Mouse (Mus musculus) lung, postnatal 0 days (tissue): ENCODE measurements around the gene Kirrel2. TPM values are rescaled to one million over a fixed set of nuclear protein-coding genes. Genes with fewer than 3 reads are reported as not detected.
A peak's percentile ranks its signal among the peaks of the same experiment; 100 is the strongest.
"Not testable (repeated sequence)": the region's sequence is repeated elsewhere in the genome, so short reads cannot be mapped to it uniquely, and the experiment has no call there.

Experiments used
- ATAC-seq: fragments of 200-750 bp; cut with Nextera tagmentation; 2 replicates; pipeline ENCODE4 v1.8.0; 2017; ENCODE audit warnings: moderate library complexity
- DNase-seq: peaks from one replicate; pipeline ENCODE4 v3.0.0-alpha.2; 2016; ENCODE audit warnings: low spot score
- H3K27ac ChIP-seq: fragments of 300-500 bp; sonication (generic); 2 replicates; pipeline ENCODE4 v1.5.1; 2014; ENCODE audit warnings: antibody characterized with exemption, mild to moderate bottlenecking, low read length, mixed read lengths
- H3K27me3 ChIP-seq: fragments of 300-500 bp; sonication (generic); replicated peaks from 2 replicates; pipeline ENCODE4 v1.6.1; 2014; ENCODE audit warnings: low read length, mixed read lengths; ENCODE audit not compliant: insufficient read depth
- H3K36me3 ChIP-seq: fragments of 300-500 bp; sonication (generic); 2 replicates; pipeline ENCODE4 v1.6.1; 2014; ENCODE audit warnings: low read length, mixed read lengths; ENCODE audit not compliant: insufficient read depth
- H3K4me1 ChIP-seq: fragments of 300-500 bp; sonication (generic); 2 replicates; pipeline ENCODE4 v1.6.1; 2014; ENCODE audit warnings: antibody characterized with exemption, low read depth, low read length, mixed read lengths; ENCODE audit not compliant: insufficient read depth
- H3K4me2 ChIP-seq: fragments of 300-500 bp; sonication (generic); replicated peaks from 2 replicates; pipeline ENCODE4 v1.6.1; 2014; ENCODE audit warnings: low read depth, mild to moderate bottlenecking, low read length, moderate library complexity, mixed read lengths
- H3K4me3 ChIP-seq: fragments of 300-500 bp; sonication (generic); 2 replicates; pipeline ENCODE4 v1.5.1; 2014; ENCODE audit warnings: low read depth, low read length
- H3K9ac ChIP-seq: fragments of 300-500 bp; sonication (generic); replicated peaks from 2 replicates; pipeline ENCODE4 v1.6.1; 2014; ENCODE audit warnings: low read depth, mild to moderate bottlenecking
- H3K9me3 ChIP-seq: fragments of 300-500 bp; sonication (generic); 2 replicates; pipeline ENCODE4 v1.6.1; 2016; ENCODE audit warnings: low read length, mixed read lengths
- CTCF ChIP-seq: IDR thresholded peaks from 2 replicates; pipeline ENCODE4 v1.5.1; 2016; ENCODE audit warnings: antibody characterized with exemption, mild to moderate bottlenecking
- EP300 ChIP-seq: IDR thresholded peaks from 2 replicates; pipeline ENCODE4 v1.6.1; 2016; ENCODE audit warnings: antibody characterized with exemption, mild to moderate bottlenecking, control low read depth
- WGBS: fragments of 180-500 bp; shearing (Covaris S2); extraction: QIAGEN DNeasy Blood & Tissue Kit; methylation state at CpG from one replicate; pipeline ENCODE4 v1.1.7; 2014; 5-methylcytosine and 5-hydroxymethylcytosine counted together
- polyA plus RNA-seq: library from polyadenylated mRNA; unstranded; fragments of >200 nt; fragmentation: Nextera tagmentation; extraction: Ambion mirVana; gene quantifications from 2 replicates; pipeline ENCODE4 v1.2.1, GENCODE M21; 2015

The Kirrel2 gene
- polyA plus RNA-seq, 1 experiment from 2014 or later = not detected

DNA sequence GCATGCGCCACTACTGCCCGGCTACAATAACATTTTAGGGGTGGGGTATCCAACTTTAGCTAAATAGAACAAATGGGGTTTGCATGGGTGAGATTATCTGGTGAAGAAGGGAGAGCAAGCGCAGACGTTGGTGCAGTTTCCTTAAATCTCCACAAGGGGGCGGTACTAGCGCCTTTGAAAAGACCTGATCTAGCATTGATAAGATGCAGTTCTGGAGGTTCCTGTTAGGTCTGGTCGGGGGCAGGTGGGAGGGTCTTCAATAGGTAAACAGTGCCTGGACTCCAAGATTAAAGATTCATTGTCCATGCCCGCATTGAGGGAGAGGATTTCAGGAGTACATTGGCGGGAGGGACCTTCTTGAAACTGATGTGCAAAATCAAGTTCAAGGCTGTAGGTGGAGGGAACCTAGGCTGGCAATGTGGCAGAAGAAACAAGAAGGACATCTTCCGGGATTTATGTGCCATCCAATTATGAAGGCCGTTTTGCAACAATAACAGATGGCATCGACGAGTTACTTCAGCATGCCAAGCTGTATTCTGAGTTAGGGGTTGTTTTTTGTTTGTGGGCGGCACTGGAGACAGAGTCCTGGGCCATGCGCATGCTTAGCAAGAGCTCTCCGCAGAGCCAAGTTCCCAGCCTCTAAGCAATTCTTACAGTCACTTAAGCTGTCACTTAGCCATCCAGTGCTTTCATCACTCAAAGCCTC is 32.9 kb upstream of the Kirrel2 start:
- no peak overlapping the region for H3K9ac ChIP-seq
- H3K27ac ChIP-seq = no peak overlapping the region
- H3K36me3 ChIP-seq = no peaks in the 10 kb centered on the region
- ATAC-seq (no peak), DNase-seq (peak; percentile 15)
- H3K4me3 ChIP-seq = no peak overlapping the region
- no peaks in the 10 kb centered on the region for H3K27me3 ChIP-seq
- no peaks in the 10 kb centered on the region for H3K9me3 ChIP-seq
- H3K4me2 ChIP-seq = no peak overlapping the region
- no peaks in the 10 kb centered on the region for H3K4me1 ChIP-seq
- TF ChIP-seq CTCF (peak; percentile 69), EP300 (no peak)
- WGBS = 27% methylated on average over 16 of the region's 16 CpGs

DNA sequence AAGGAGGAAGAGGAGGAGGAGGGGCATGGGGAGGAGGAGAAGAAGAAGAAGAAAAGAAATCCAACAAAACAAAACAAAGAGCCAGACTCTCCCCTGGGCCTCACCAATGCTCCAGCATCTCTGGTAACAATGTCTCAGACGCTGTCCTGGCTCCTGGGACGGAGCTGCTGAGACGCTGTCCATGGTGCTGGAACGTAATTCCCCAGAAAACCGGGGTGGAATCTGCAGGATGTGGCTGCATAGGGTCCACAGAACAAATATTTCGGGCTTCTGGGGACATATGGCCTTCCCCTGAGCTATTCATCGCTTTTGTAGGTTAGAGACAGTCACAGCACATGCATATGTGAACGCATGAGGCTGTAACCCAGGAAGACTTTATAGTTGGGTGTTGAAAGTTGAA is 26.8 kb upstream of the Kirrel2 start:
- no peak overlapping the region for H3K4me3 ChIP-seq
- H3K36me3 ChIP-seq = no peaks in the 10 kb centered on the region
- no peaks in the 10 kb centered on the region for H3K27me3 ChIP-seq
- no peak for ATAC-seq
- 16% methylated on average over 8 of the region's 8 CpGs for WGBS
- H3K9me3 ChIP-seq = no peaks in the 10 kb centered on the region
- TF ChIP-seq CTCF = no peak
- H3K4me2 ChIP-seq = no peak overlapping the region
- no peak overlapping the region for H3K27ac ChIP-seq
- no peak overlapping the region for H3K9ac ChIP-seq
- DNase-seq = peak; percentile 51
- no peaks in the 10 kb centered on the region for H3K4me1 ChIP-seq

GRCm38 (mm10) chr7:30477415-30478381 is 20.2 kb upstream of the Kirrel2 start:
- Histone ChIP-seq H3K27ac (no peak overlapping the region), H3K4me1 (no peaks in the 10 kb centered on the region), H3K4me3 (peak overlapping the region; percentile 5; the same call in 1 of the 2 replicates), H3K9me3 (no peaks in the 10 kb centered on the region), H3K4me2 (peak overlapping the region; percentile 37), H3K9ac (no peak overlapping the region), H3K36me3 (no peaks in the 10 kb centered on the region), H3K27me3 (no peaks in the 10 kb centered on the region)
- ATAC-seq (no peak), DNase-seq (no peak)
- 9% methylated on average over 29 of the region's 32 CpGs for WGBS
- no peak for TF ChIP-seq EP300
- no peak for TF ChIP-seq CTCF

- not testable (repeated sequence) for H3K27ac ChIP-seq, DNase-seq
Measured at GRCm38 (mm10) chr7:30476136-30476535, 18.6 kb upstream of the Kirrel2 start.

GRCm38 (mm10) chr7:30474999-30475398 is 17.5 kb upstream of the Kirrel2 start:
- no peaks in the 10 kb centered on the region for H3K36me3 ChIP-seq
- H3K27ac ChIP-seq = no peak overlapping the region
- H3K27me3 ChIP-seq = no peaks in the 10 kb centered on the region
- no peak overlapping the region for H3K9ac ChIP-seq
- H3K4me3 ChIP-seq = no peak overlapping the region
- no peaks in the 10 kb centered on the region for H3K9me3 ChIP-seq
- WGBS = 56% methylated on average over 4 of the region's 4 CpGs
- no peaks in the 10 kb centered on the region for H3K4me1 ChIP-seq
- no peak for DNase-seq
- ATAC-seq = no peak
- H3K4me2 ChIP-seq = no peak overlapping the region
- TF ChIP-seq CTCF = no peak
- no peak for TF ChIP-seq EP300

More at GRCm38 (mm10) chr7:30476136-30476535, 18.6 kb upstream of the Kirrel2 start:
- H3K4me1 ChIP-seq, H3K4me3 ChIP-seq, H3K9me3 ChIP-seq, ATAC-seq, H3K36me3 ChIP-seq, H3K4me2 ChIP-seq, H3K9ac ChIP-seq, H3K27me3 ChIP-seq: not testable (repeated sequence)
- 82% methylated on average over 5 of the region's 7 CpGs for WGBS

DNA sequence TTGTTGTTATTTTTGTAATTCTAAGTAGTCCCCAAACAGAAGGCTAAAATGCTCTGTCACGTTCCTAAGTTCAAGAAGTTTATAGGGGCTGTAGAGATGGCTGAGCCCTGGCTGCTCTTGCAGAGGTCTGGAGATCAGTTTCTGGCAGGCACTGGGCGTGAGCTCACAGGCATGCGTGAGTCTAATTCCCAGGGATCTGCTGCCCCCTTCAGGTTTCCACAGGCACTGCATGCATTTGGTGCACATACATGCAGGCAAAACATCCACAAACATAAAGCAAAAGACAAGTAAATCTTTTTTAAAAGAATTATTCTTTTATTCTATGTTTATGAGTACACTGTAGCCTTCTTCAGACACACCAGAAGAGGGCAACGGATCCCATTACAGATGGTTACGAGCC is 14.9 kb upstream of the Kirrel2 start:
- TF ChIP-seq EP300 (no peak), CTCF (peak; percentile 66)
- Histone ChIP-seq H3K9ac (no peak overlapping the region), H3K36me3 (no peaks in the 10 kb centered on the region), H3K4me2 (no peak overlapping the region), H3K4me1 (no peaks in the 10 kb centered on the region), H3K27me3 (peaks cover under 1% of the 10 kb centered on the region; the same call in 1 of the 2 replicates), H3K4me3 (no peak overlapping the region), H3K9me3 (no peaks in the 10 kb centered on the region), H3K27ac (no peak overlapping the region)
- ATAC-seq (no peak), DNase-seq (no peak)
- 41% methylated on average over 5 of the region's 5 CpGs for WGBS
